Mouse (Mus musculus) testis, adult 2 months (tissue): ENCODE measurements around the gene Ccdc187.
A peak's percentile ranks its signal among the peaks of the same experiment; 100 is the strongest.

Experiments used
- CTCF ChIP-seq: fragments of 200-500 bp; IDR thresholded peaks from 2 replicates; pipeline ENCODE4 v1.5.1; 2012; ENCODE audit warnings: low read depth, mild to moderate bottlenecking, inconsistent platforms, low read length, moderate library complexity; ENCODE audit not compliant: control insufficient read depth, insufficient read depth, insufficient replicate concordance
- POLR2A ChIP-seq: fragments of 200-500 bp; IDR thresholded peaks from 2 replicates; pipeline ENCODE4 v1.6.1; 2012; ENCODE audit warnings: low read depth, mild to moderate bottlenecking, inconsistent platforms, low read length, moderate library complexity; ENCODE audit not compliant: control insufficient read depth

DNA sequence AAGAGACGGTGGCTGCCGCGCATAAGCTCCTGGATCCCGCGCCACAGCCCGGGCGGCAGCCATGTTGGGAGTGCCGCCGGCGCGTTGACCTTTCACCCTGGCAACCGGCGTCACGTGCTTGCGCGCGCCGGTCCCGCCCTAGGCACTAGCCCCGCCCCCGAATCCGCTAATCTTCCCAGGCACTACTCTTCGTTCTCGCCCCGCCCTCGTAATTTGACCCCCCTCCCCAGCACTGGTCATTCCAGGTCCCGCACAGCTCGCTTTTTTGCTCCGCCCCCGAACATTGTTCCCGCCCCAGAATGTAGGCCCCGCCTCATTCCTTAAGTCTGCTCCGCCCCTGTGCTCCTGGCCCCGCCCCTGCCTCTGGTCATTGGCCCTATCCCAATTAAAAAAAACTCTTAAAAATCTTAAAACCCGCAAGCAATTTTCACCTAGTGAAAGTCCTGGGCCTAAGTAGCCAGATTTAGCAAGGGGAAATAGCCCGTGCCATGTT is 57.0 kb downstream of the Ccdc187 start, which contains the start of gene Qsox2:
- TF ChIP-seq POLR2A (peak; percentile 63), CTCF (no peak)
